Mouse (Mus musculus) liver, postnatal 0 days (tissue): ENCODE data around the gene Scube2. TPM values are rescaled to one million over a fixed set of nuclear protein-coding genes. Genes with fewer than 3 reads are reported as not detected.

Source experiments
- ATAC-seq: fragments of 200-750 bp; cut with Nextera tagmentation; 2 replicates; pipeline ENCODE4 v1.8.0; 2017; ENCODE audit warnings: mild to moderate bottlenecking, moderate library complexity
- DNase-seq: peaks from one replicate; pipeline ENCODE4 v3.0.0-alpha.2; 2016
- H3K27ac ChIP-seq: fragments of 300-500 bp; sonication (generic); 2 replicates; pipeline ENCODE4 v1.5.1; 2014; ENCODE audit warnings: antibody characterized with exemption, moderate library complexity, mild to moderate bottlenecking, low read depth
- H3K27me3 ChIP-seq: fragments of 300-500 bp; sonication (generic); 2 replicates; pipeline ENCODE4 v1.6.1; 2014; ENCODE audit warnings: low read length, control low read depth, mixed read lengths; ENCODE audit not compliant: insufficient read depth
- H3K36me3 ChIP-seq: fragments of 300-500 bp; sonication (generic); replicated peaks from 2 replicates; pipeline ENCODE4 v1.6.1; 2014; ENCODE audit warnings: mild to moderate bottlenecking, control low read depth, low read length, moderate library complexity, mixed read lengths; ENCODE audit not compliant: insufficient read depth
- H3K4me1 ChIP-seq: fragments of 300-500 bp; sonication (generic); 2 replicates; pipeline ENCODE4 v1.6.1; 2014; ENCODE audit warnings: antibody characterized with exemption, mild to moderate bottlenecking, control low read depth; ENCODE audit not compliant: insufficient read depth
- H3K4me2 ChIP-seq: fragments of 300-500 bp; sonication (generic); 2 replicates; pipeline ENCODE4 v1.6.1; 2014; ENCODE audit warnings: low read depth, mild to moderate bottlenecking, low read length, moderate library complexity, mixed read lengths
- H3K4me3 ChIP-seq: fragments of 300-500 bp; sonication (generic); 2 replicates; pipeline ENCODE4 v1.5.1; 2014; ENCODE audit warnings: low read depth, low read length
- H3K9ac ChIP-seq: fragments of 300-500 bp; sonication (generic); replicated peaks from 2 replicates; pipeline ENCODE4 v1.6.1; 2014; ENCODE audit warnings: mild to moderate bottlenecking, moderate library complexity
- H3K9me3 ChIP-seq: fragments of 300-500 bp; sonication (generic); 2 replicates; pipeline ENCODE4 v1.6.1; 2016; ENCODE audit warnings: mild to moderate bottlenecking, control low read depth, low read length, mixed read lengths
- CTCF ChIP-seq: sonication (generic); IDR thresholded peaks from 2 replicates; pipeline ENCODE4 v1.5.1; 2016; ENCODE audit warnings: antibody characterized with exemption, low read depth
- EP300 ChIP-seq: IDR thresholded peaks from 2 replicates; pipeline ENCODE4 v1.6.1; 2016; ENCODE audit warnings: antibody characterized with exemption, low read depth, mild to moderate bottlenecking
- WGBS: fragments of 180-500 bp; shearing (Covaris S2); extraction: QIAGEN DNeasy Blood & Tissue Kit; methylation state at CpG from one replicate; pipeline ENCODE4 v1.1.7; 2014; ENCODE audit not compliant: insufficient replicate concordance; 5-methylcytosine and 5-hydroxymethylcytosine counted together
- polyA plus RNA-seq: library from polyadenylated mRNA; unstranded; fragments of >200 nt; fragmentation: Nextera tagmentation; extraction: Ambion mirVana; gene quantifications from 2 replicates; pipeline ENCODE4 v1.2.1, GENCODE M21; 2015

The Scube2 gene
- polyA plus RNA-seq, 1 experiment from 2014 or later: 0.06 TPM

- ATAC-seq (no peak), DNase-seq (no peak)
- Histone ChIP-seq H3K4me2 (no peak overlapping the region), H3K9me3 (no peaks in the 10 kb centered on the region), H3K4me3 (no peak overlapping the region), H3K36me3 (peaks cover 28% of the 10 kb centered on the region), H3K4me1 (no peaks in the 10 kb centered on the region), H3K9ac (no peak overlapping the region), H3K27me3 (no peaks in the 10 kb centered on the region), H3K27ac (no peak overlapping the region)
- WGBS: 78% methylated on average over 2 of the region's 2 CpGs
- TF ChIP-seq EP300: no peak
- no peak for TF ChIP-seq CTCF
These were observed 24.8 kb upstream of the Scube2 start for GRCm38 (mm10) chr7:109890256-109890655.

GRCm38 (mm10) chr7:109889300-109889699 lies 23.8 kb upstream of the Scube2 start:
- H3K4me3 ChIP-seq: no peak overlapping the region
- H3K27ac ChIP-seq: no peak overlapping the region
- H3K36me3 ChIP-seq: peaks cover 19% of the 10 kb centered on the region
- H3K27me3 ChIP-seq: no peaks in the 10 kb centered on the region
- H3K9ac ChIP-seq: no peak overlapping the region
- 61% methylated on average over 5 of the region's 5 CpGs for WGBS
- ATAC-seq (no peak), DNase-seq (no peak)
- TF ChIP-seq EP300: no peak
- no peak for TF ChIP-seq CTCF
- no peak overlapping the region for H3K4me2 ChIP-seq
- H3K4me1 ChIP-seq: no peaks in the 10 kb centered on the region
- no peaks in the 10 kb centered on the region for H3K9me3 ChIP-seq

DNA sequence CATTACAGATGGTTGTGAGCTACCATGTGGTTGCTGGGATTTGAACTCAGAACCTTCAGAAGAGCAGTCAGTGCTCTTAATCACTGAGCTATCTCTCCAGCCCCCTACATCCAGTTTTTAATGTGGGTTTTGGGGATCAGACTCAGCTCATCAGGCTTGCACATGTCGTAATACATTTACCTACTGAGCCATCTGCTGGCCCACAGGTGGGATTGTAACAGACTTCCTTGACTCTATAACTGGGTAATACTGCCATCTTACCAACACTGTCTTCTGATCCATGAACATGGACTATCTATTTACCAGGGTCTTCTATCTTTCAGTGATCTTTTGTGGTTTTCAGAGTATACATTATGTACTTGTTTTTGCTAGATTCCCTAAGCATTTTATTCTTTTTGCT lies 20.8 kb upstream of the Scube2 start:
- H3K4me3 ChIP-seq: no peak overlapping the region
- TF ChIP-seq CTCF: no peak
- TF ChIP-seq EP300: no peak
- H3K27ac ChIP-seq: no peak overlapping the region
- no peaks in the 10 kb centered on the region for H3K4me1 ChIP-seq
- H3K4me2 ChIP-seq: no peak overlapping the region
- ATAC-seq: no peak
- H3K9ac ChIP-seq: no peak overlapping the region
- H3K27me3 ChIP-seq: no peaks in the 10 kb centered on the region
- WGBS: 78% methylated on average over 1 of the region's 1 CpGs
- H3K9me3 ChIP-seq: no peaks in the 10 kb centered on the region
- DNase-seq: no peak
- 0 out of 2 replicates have a peak, but pooled peaks cover 3% of the 10 kb centered on the region for H3K36me3 ChIP-seq

- WGBS: 81% methylated on average over 2 of the region's 2 CpGs
- Histone ChIP-seq H3K36me3 (no peaks in the 10 kb centered on the region), H3K4me1 (no peaks in the 10 kb centered on the region), H3K4me3 (no peak overlapping the region), H3K27ac (no peak overlapping the region), H3K9ac (no peak overlapping the region), H3K4me2 (no peak overlapping the region), H3K27me3 (no peaks in the 10 kb centered on the region), H3K9me3 (no peaks in the 10 kb centered on the region)
- TF ChIP-seq CTCF: no peak
- no peak for TF ChIP-seq EP300
- ATAC-seq (no peak), DNase-seq (no peak)
These were observed 17.1 kb upstream of the Scube2 start for GRCm38 (mm10) chr7:109882574-109882973.

DNA sequence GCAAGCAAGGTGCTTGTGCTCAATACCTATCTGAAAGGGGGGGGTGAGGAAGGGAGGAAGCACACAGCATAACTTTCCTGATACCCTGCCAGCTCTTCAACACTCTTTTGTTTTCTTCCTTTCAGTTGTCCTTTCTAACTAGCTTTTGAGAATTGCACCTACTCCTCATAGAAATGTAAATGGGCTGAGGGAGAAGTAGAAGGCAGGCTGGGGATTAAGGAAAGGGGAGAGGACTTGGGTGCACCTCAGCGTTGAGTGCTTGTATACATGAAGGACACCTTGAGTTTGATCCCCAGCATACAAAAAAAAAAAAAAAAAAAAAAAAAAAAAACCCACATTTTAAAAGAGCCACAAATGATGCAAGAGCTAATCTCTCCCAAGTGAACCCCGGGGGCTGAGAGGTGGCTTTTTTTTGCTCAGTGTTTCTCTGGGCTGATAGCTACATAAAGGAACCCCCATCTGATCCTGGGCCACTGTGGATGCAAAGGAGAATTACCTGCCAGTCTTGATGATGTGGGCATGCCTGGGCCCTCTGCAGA lies 16.2 kb upstream of the Scube2 start:
- 60% methylated on average over 2 of the region's 2 CpGs for WGBS
- H3K36me3 ChIP-seq: no peaks in the 10 kb centered on the region
- H3K27ac ChIP-seq: no peak overlapping the region
- no peaks in the 10 kb centered on the region for H3K27me3 ChIP-seq
- TF ChIP-seq EP300: no peak
- no peak for TF ChIP-seq CTCF
- ATAC-seq (no peak), DNase-seq (no peak)
- no peak overlapping the region for H3K4me3 ChIP-seq
- H3K9ac ChIP-seq: no peak overlapping the region
- H3K9me3 ChIP-seq: no peaks in the 10 kb centered on the region
- no peak overlapping the region for H3K4me2 ChIP-seq
- H3K4me1 ChIP-seq: no peaks in the 10 kb centered on the region

DNA sequence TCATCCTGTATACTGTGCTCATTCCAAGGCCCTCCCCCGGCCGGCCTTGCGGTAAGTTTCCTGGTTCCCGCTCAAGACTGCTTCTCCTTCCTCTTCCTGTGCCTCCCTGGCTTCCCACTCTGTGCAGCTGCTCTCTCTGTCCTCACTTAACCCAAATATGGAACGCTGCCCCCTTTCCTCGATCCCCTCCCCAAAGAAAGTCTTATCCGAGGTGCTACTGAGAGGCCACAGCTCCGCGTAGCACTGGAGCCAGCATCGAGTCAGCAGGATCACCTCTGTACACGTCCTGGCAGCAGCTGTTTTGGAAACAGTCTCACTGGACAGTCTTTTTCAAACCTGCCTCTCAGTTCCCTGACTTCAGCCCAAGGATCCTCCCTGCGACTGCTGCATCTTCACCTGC lies 13.7 kb upstream of the Scube2 start:
- no peak for TF ChIP-seq CTCF
- no peak for TF ChIP-seq EP300
- no peak for ATAC-seq
- no peaks in the 10 kb centered on the region for H3K27me3 ChIP-seq
- no peak overlapping the region for H3K4me2 ChIP-seq
- DNase-seq: no peak
- no peak overlapping the region for H3K9ac ChIP-seq
- no peaks in the 10 kb centered on the region for H3K4me1 ChIP-seq
- H3K36me3 ChIP-seq: no peaks in the 10 kb centered on the region
- H3K4me3 ChIP-seq: no peak overlapping the region
- H3K9me3 ChIP-seq: no peaks in the 10 kb centered on the region
- 40% methylated on average over 12 of the region's 12 CpGs for WGBS
- H3K27ac ChIP-seq: no peak overlapping the region

- H3K9me3 ChIP-seq: no peaks in the 10 kb centered on the region
- H3K4me1 ChIP-seq: no peaks in the 10 kb centered on the region
- no peak overlapping the region for H3K4me3 ChIP-seq
- 60% methylated on average over 8 of the region's 8 CpGs for WGBS
- no peak for ATAC-seq
- no peak overlapping the region for H3K9ac ChIP-seq
- no peaks in the 10 kb centered on the region for H3K36me3 ChIP-seq
- TF ChIP-seq EP300 (no peak), CTCF (no peak)
- no peaks in the 10 kb centered on the region for H3K27me3 ChIP-seq
- no peak overlapping the region for H3K4me2 ChIP-seq
- DNase-seq: no peak
- no peak overlapping the region for H3K27ac ChIP-seq
These were observed 10.6 kb upstream of the Scube2 start for GRCm38 (mm10) chr7:109876085-109876484.
